Mouse (Mus musculus) neural tube, embryonic 12.5 days (tissue): Measurements from ENCODE around the gene Rp9. TPM values are rescaled to one million over a fixed set of nuclear protein-coding genes. Genes with fewer than 3 reads are reported as not detected.

Experiments used
- ATAC-seq: fragments of 200-750 bp; cut with Nextera tagmentation; 2 replicates; pipeline ENCODE4 v1.8.0; 2017; ENCODE audit warnings: low read depth, mild to moderate bottlenecking, moderate TSS enrichment, moderate library complexity; ENCODE audit not compliant: low FRiP score
- H3K27ac ChIP-seq: fragments of 300-500 bp; sonication (generic); 2 replicates; pipeline ENCODE4 v1.5.1; 2016
- H3K27me3 ChIP-seq: fragments of 300-500 bp; sonication (generic); replicated peaks from 2 replicates; pipeline ENCODE4 v1.6.1; 2016; ENCODE audit warnings: mild to moderate bottlenecking
- H3K36me3 ChIP-seq: fragments of 300-500 bp; sonication (generic); 2 replicates; pipeline ENCODE4 v1.6.1; 2016; ENCODE audit warnings: mild to moderate bottlenecking
- H3K4me1 ChIP-seq: fragments of 300-500 bp; sonication (generic); 2 replicates; pipeline ENCODE4 v1.6.1; 2016
- H3K4me2 ChIP-seq: fragments of 300-500 bp; sonication (generic); replicated peaks from 2 replicates; pipeline ENCODE4 v1.6.1; 2016; ENCODE audit warnings: mild to moderate bottlenecking
- H3K4me3 ChIP-seq: fragments of 300-500 bp; sonication (generic); 2 replicates; pipeline ENCODE4 v1.5.1; 2016
- H3K9ac ChIP-seq: fragments of 300-500 bp; sonication (generic); 2 replicates; pipeline ENCODE4 v1.6.1; 2016; ENCODE audit warnings: mild to moderate bottlenecking
- H3K9me3 ChIP-seq: fragments of 300-500 bp; sonication (generic); 2 replicates; pipeline ENCODE4 v1.6.1; 2016; ENCODE audit warnings: mild to moderate bottlenecking
- WGBS: fragments of 180-500 bp; shearing (Covaris S2); methylation state at CpG from one replicate; pipeline ENCODE4 v1.1.7; 2016; 5-methylcytosine and 5-hydroxymethylcytosine counted together
- polyA plus RNA-seq: library from polyadenylated mRNA; unstranded; fragments of >200 nt; fragmentation: Nextera tagmentation; extraction: Ambion mirVana; gene quantifications from 2 replicates; pipeline ENCODE4 v1.2.1, GENCODE M21; 2016

Rp9 gene
- polyA plus RNA-seq, 1 experiment from 2014 or later: 57.3 TPM

- ATAC-seq: no peak
- Histone ChIP-seq H3K27me3 (no peaks in the 10 kb centered on the region), H3K9ac (no peak overlapping the region), H3K4me1 (no peaks in the 10 kb centered on the region), H3K36me3 (no peaks in the 10 kb centered on the region), H3K9me3 (no peaks in the 10 kb centered on the region), H3K27ac (no peak overlapping the region), H3K4me3 (no peak overlapping the region), H3K4me2 (no peak overlapping the region)
- WGBS: 97% methylated on average over 8 of the region's 8 CpGs
Observed at GRCm38 (mm10) chr9:22483866-22484561, 14.5 kb upstream of the Rp9 start.

GRCm38 (mm10) chr9:22478946-22479345 lies 9.4 kb upstream of the Rp9 start:
- no peaks in the 10 kb centered on the region for H3K9me3 ChIP-seq
- no peak overlapping the region for H3K27ac ChIP-seq
- no peaks in the 10 kb centered on the region for H3K27me3 ChIP-seq
- no peak overlapping the region for H3K4me3 ChIP-seq
- 95% methylated on average over 8 of the region's 8 CpGs for WGBS
- H3K9ac ChIP-seq: no peak overlapping the region
- ATAC-seq: no peak
- H3K4me2 ChIP-seq: no peak overlapping the region
- H3K36me3 ChIP-seq: no peaks in the 10 kb centered on the region
- no peaks in the 10 kb centered on the region for H3K4me1 ChIP-seq

- Histone ChIP-seq H3K4me3 (peak overlapping the region; percentile 60), H3K27me3 (no peaks in the 10 kb centered on the region), H3K9ac (peak overlapping the region; percentile 58; the same call in 1 of the 2 replicates), H3K4me2 (peak overlapping the region; percentile 90), H3K9me3 (no peaks in the 10 kb centered on the region), H3K4me1 (no peaks in the 10 kb centered on the region), H3K36me3 (no peaks in the 10 kb centered on the region), H3K27ac (no peak overlapping the region)
- 6% methylated on average over 10 of the region's 10 CpGs for WGBS
- no peak; the same call in 1 of the 2 replicates for ATAC-seq
Observed at GRCm38 (mm10) chr9:22476265-22476664, 6.7 kb upstream of the Rp9 start.

GRCm38 (mm10) chr9:22475424-22475868 lies 5.9 kb upstream of the Rp9 start, which contains the start of gene Bbs9:
Gene Bbs9 (plus strand): TSS chr9:22475715.
- H3K4me1 ChIP-seq: no peaks in the 10 kb centered on the region
- H3K4me3 ChIP-seq: peak within 1 kb of the TSS; percentile 60
- no peaks in the 10 kb centered on the region for H3K36me3 ChIP-seq
- peak; percentile 100 for ATAC-seq
- no peaks in the 10 kb centered on the region for H3K27me3 ChIP-seq
- WGBS: under 1% methylated on average over 25 of the region's 25 CpGs
- H3K27ac ChIP-seq: no peak within 1 kb of the TSS
- H3K9ac ChIP-seq: peak within 1 kb of the TSS; percentile 58
- H3K4me2 ChIP-seq: peak within 1 kb of the TSS; percentile 90
- H3K9me3 ChIP-seq: no peaks in the 10 kb centered on the region

- Histone ChIP-seq H3K27me3 (no peaks in the 10 kb centered on the region), H3K27ac (no peak overlapping the region), H3K4me3 (no peak overlapping the region), H3K9ac (no peak overlapping the region), H3K36me3 (peaks cover 5% of the 10 kb centered on the region; the same call in 1 of the 2 replicates), H3K9me3 (no peaks in the 10 kb centered on the region), H3K4me2 (no peak overlapping the region), H3K4me1 (no peaks in the 10 kb centered on the region)
- WGBS: 80% methylated on average over 8 of the region's 8 CpGs
- ATAC-seq: no peak
Observed at GRCm38 (mm10) chr9:22468899-22469259, 664 bp downstream of the Rp9 start.

GRCm38 (mm10) chr9:22468170-22468898 lies 1.2 kb downstream of the Rp9 start:
- peaks cover 5% of the 10 kb centered on the region; the same call in 1 of the 2 replicates for H3K36me3 ChIP-seq
- WGBS: 4% methylated on average over 43 of the region's 43 CpGs
- H3K27me3 ChIP-seq: no peaks in the 10 kb centered on the region
- H3K9ac ChIP-seq: peak overlapping the region; percentile 91
- peak overlapping the region; percentile 86 for H3K4me3 ChIP-seq
- ATAC-seq: peak; percentile 92
- H3K9me3 ChIP-seq: no peaks in the 10 kb centered on the region
- H3K4me1 ChIP-seq: no peaks in the 10 kb centered on the region
- H3K27ac ChIP-seq: peak overlapping the region; percentile 70
- H3K4me2 ChIP-seq: peak overlapping the region; percentile 68

GRCm38 (mm10) chr9:22467371-22468169 lies 2.0 kb downstream of the Rp9 start:
- peak; percentile 74 for ATAC-seq
- Histone ChIP-seq H3K4me2 (peak overlapping the region; percentile 68), H3K27ac (peak overlapping the region; percentile 70), H3K27me3 (no peaks in the 10 kb centered on the region), H3K9me3 (no peaks in the 10 kb centered on the region), H3K36me3 (peaks cover 5% of the 10 kb centered on the region; the same call in 1 of the 2 replicates), H3K4me3 (peak overlapping the region; percentile 86), H3K9ac (peak overlapping the region; percentile 91), H3K4me1 (no peaks in the 10 kb centered on the region)
- 2% methylated on average over 73 of the region's 73 CpGs for WGBS

- Histone ChIP-seq H3K4me1 (no peaks in the 10 kb centered on the region), H3K27ac (no peak overlapping the region), H3K36me3 (peaks cover 7% of the 10 kb centered on the region; the same call in 1 of the 2 replicates), H3K27me3 (no peaks in the 10 kb centered on the region), H3K9me3 (no peaks in the 10 kb centered on the region), H3K4me3 (no peak overlapping the region), H3K9ac (no peak overlapping the region), H3K4me2 (no peak overlapping the region)
- WGBS: 95% methylated on average over 5 of the region's 5 CpGs
- ATAC-seq: no peak
Observed at GRCm38 (mm10) chr9:22466212-22466611, 3.3 kb downstream of the Rp9 start.

- no peak overlapping the region for H3K4me2 ChIP-seq
- no peak for ATAC-seq
- H3K27ac ChIP-seq: no peak overlapping the region
- H3K36me3 ChIP-seq: peaks cover 20% of the 10 kb centered on the region
- no peaks in the 10 kb centered on the region for H3K27me3 ChIP-seq
- H3K9ac ChIP-seq: no peak overlapping the region
- no peaks in the 10 kb centered on the region for H3K4me1 ChIP-seq
- H3K4me3 ChIP-seq: no peak overlapping the region
- 89% methylated on average over 3 of the region's 3 CpGs for WGBS
- H3K9me3 ChIP-seq: no peaks in the 10 kb centered on the region
Observed at GRCm38 (mm10) chr9:22461946-22462345, 7.6 kb downstream of the Rp9 start.

- Histone ChIP-seq H3K9ac (no peak overlapping the region), H3K9me3 (no peaks in the 10 kb centered on the region), H3K36me3 (peaks cover 60% of the 10 kb centered on the region), H3K27me3 (no peaks in the 10 kb centered on the region), H3K27ac (no peak overlapping the region), H3K4me3 (no peak overlapping the region), H3K4me2 (no peak overlapping the region), H3K4me1 (no peaks in the 10 kb centered on the region)
- no peak for ATAC-seq
- 90% methylated on average over 11 of the region's 11 CpGs for WGBS
Observed at GRCm38 (mm10) chr9:22457142-22457835, 12.3 kb downstream of the Rp9 start.

- no peak for ATAC-seq
- no peak overlapping the region for H3K27ac ChIP-seq
- H3K36me3 ChIP-seq: peaks cover 72% of the 10 kb centered on the region
Observed at GRCm38 (mm10) chr9:22455041-22455440, 14.5 kb downstream of the Rp9 start.

More at GRCm38 (mm10) chr9:22455041-22455440, 14.5 kb downstream of the Rp9 start:
- no peaks in the 10 kb centered on the region for H3K27me3 ChIP-seq
- no peaks in the 10 kb centered on the region for H3K9me3 ChIP-seq
- no peak overlapping the region for H3K4me2 ChIP-seq
- no peak overlapping the region for H3K4me3 ChIP-seq
- H3K4me1 ChIP-seq: no peaks in the 10 kb centered on the region
- H3K9ac ChIP-seq: no peak overlapping the region
